Mouse (Mus musculus) forebrain, embryonic 11.5 days (tissue): ENCODE results near the gene Tunar. TPM values are rescaled to one million over a fixed set of nuclear protein-coding genes. Genes with fewer than 3 reads are reported as not detected.

Experiments
- ATAC-seq: fragments of 200-750 bp; cut with Nextera tagmentation; replicated peaks from 2 replicates; pipeline ENCODE4 v1.8.0; 2017; ENCODE audit warnings: moderate TSS enrichment; ENCODE audit not compliant: low FRiP score
- DNase-seq: peaks from one replicate; pipeline ENCODE4 v3.0.0-alpha.2; 2017; ENCODE audit warnings: low spot score
- H3K27ac ChIP-seq: fragments of 300-500 bp; sonication (generic); 2 replicates; pipeline ENCODE4 v1.5.1; 2014; ENCODE audit warnings: low read depth, low read length
- H3K27me3 ChIP-seq: fragments of 300-500 bp; sonication (generic); 2 replicates; pipeline ENCODE4 v1.6.1; 2014; ENCODE audit warnings: mild to moderate bottlenecking, low read length, mixed read lengths; ENCODE audit not compliant: control insufficient read depth, insufficient read depth
- H3K36me3 ChIP-seq: fragments of 300-500 bp; sonication (generic); 2 replicates; pipeline ENCODE4 v1.6.1; 2014; ENCODE audit warnings: mild to moderate bottlenecking, low read length, moderate library complexity, mixed read lengths; ENCODE audit not compliant: control insufficient read depth, insufficient read depth
- H3K4me1 ChIP-seq: fragments of 300-500 bp; sonication (generic); replicated peaks from 2 replicates; pipeline ENCODE4 v1.6.1; 2014; ENCODE audit warnings: low read length, mixed read lengths; ENCODE audit not compliant: control insufficient read depth, insufficient read depth
- H3K4me2 ChIP-seq: fragments of 300-500 bp; sonication (generic); 2 replicates; pipeline ENCODE4 v1.6.1; 2014; ENCODE audit warnings: low read depth, mild to moderate bottlenecking, low read length, moderate library complexity, mixed read lengths; ENCODE audit not compliant: severe bottlenecking
- H3K4me3 ChIP-seq: fragments of 300-500 bp; sonication (generic); 2 replicates; pipeline ENCODE4 v1.5.1; 2014; ENCODE audit warnings: low read depth, low read length
- H3K9ac ChIP-seq: fragments of 300-500 bp; sonication (generic); 2 replicates; pipeline ENCODE4 v1.6.1; 2014; ENCODE audit warnings: low read length
- H3K9me3 ChIP-seq: fragments of 300-500 bp; sonication (generic); 2 replicates; pipeline ENCODE4 v1.6.1; 2016; ENCODE audit warnings: low read length, mixed read lengths; ENCODE audit not compliant: control insufficient read depth
- WGBS: fragments of 180-500 bp; shearing (Covaris S2); extraction: QIAGEN DNeasy Blood & Tissue Kit; methylation state at CpG from one replicate; pipeline ENCODE4 v1.1.7; 2014; 5-methylcytosine and 5-hydroxymethylcytosine counted together
- polyA plus RNA-seq: library from polyadenylated mRNA; unstranded; fragments of >200 nt; fragmentation: Nextera tagmentation; extraction: Ambion mirVana; gene quantifications from 2 replicates; pipeline ENCODE4 v1.2.1, GENCODE M21; 2014

Tunar gene
- polyA plus RNA-seq, 1 experiment from 2014 or later: 0.65 TPM

DNA sequence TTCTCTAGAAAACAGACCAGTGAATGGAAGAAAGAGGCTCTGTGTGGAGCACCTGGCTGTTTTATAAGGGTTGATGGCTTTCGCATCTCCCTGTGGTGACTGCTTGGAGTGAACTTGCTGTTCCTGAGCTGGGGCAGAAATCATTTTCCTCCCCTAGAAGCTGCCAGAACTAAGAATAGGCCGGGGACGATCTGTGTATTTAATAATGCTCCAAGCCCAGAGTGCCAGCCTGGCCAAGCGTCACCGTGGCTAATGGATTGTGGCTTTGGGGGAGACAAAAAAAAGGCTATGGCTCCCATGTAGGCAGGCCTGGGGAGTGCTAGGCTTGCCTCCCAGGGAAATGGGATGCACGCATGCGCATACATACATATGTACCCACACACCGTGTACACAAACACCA, 80.2 kb downstream of the Tunar start:
- no peak for DNase-seq
- no peaks in the 10 kb centered on the region for H3K4me1 ChIP-seq
- WGBS: 94% methylated on average over 8 of the region's 8 CpGs
- no peaks in the 10 kb centered on the region for H3K36me3 ChIP-seq
- H3K9me3 ChIP-seq: no peaks in the 10 kb centered on the region
- H3K4me3 ChIP-seq: no peak overlapping the region
- no peaks in the 10 kb centered on the region for H3K27me3 ChIP-seq
- no peak for ATAC-seq
- no peak overlapping the region for H3K9ac ChIP-seq
- H3K27ac ChIP-seq: no peak overlapping the region
- H3K4me2 ChIP-seq: no peak overlapping the region

DNA sequence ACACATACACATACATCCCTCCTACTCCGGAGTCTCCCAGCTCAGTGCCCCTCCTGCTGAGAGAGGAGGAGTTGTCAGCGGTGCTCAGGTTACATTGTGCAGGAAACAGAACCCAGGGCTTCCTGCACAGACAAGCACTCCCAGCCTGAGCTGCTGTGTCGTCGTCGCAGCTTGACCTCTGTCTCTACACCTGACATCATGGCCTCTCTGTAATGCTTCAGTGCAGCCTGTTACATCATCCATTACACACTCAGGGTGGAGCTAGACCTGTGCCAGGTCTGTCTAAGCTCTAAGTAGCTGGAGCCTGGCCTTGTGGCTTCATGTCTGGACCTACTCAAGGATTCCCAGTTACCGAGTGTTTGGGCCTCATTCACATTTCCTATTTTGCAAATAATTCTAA, 86.8 kb downstream of the Tunar start:
- no peak for DNase-seq
- WGBS: 50% methylated on average over 6 of the region's 6 CpGs

DNA sequence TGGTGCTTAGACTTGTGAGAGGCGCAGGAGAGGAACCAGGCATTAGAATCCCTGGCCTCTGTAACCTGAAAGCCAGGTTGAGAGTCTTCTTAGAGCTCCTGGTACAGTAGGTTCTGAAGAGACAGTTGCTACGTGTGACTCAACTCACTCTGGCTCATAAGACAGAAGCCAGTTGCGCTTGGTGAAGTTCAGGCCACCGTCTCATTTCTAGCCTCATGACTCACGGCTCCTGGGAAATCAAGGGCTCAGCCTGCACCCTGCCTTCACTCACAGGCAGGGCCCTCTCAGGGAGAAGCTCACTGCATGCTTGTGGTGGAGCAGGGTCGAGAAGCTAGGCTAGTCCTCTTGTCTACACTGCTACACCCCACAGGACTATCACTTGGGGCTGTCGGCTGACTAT, 92.9 kb downstream of the Tunar start:
- no peak overlapping the region for H3K4me3 ChIP-seq
- no peaks in the 10 kb centered on the region for H3K9me3 ChIP-seq
- H3K27me3 ChIP-seq: no peaks in the 10 kb centered on the region
- no peak overlapping the region for H3K4me2 ChIP-seq
- H3K36me3 ChIP-seq: no peaks in the 10 kb centered on the region
- ATAC-seq (no peak), DNase-seq (no peak)
- no peak overlapping the region for H3K9ac ChIP-seq
- 81% methylated on average over 7 of the region's 7 CpGs for WGBS
- no peak overlapping the region for H3K27ac ChIP-seq
- H3K4me1 ChIP-seq: no peaks in the 10 kb centered on the region

More for the DNA sequence above, 86.8 kb downstream of the Tunar start:
- no peaks in the 10 kb centered on the region for H3K27me3 ChIP-seq
- ATAC-seq: no peak
- no peaks in the 10 kb centered on the region for H3K9me3 ChIP-seq
- H3K36me3 ChIP-seq: no peaks in the 10 kb centered on the region
- no peaks in the 10 kb centered on the region for H3K4me1 ChIP-seq
- H3K27ac ChIP-seq: no peak overlapping the region
- H3K9ac ChIP-seq: no peak overlapping the region
- no peak overlapping the region for H3K4me3 ChIP-seq
- H3K4me2 ChIP-seq: no peak overlapping the region

DNA sequence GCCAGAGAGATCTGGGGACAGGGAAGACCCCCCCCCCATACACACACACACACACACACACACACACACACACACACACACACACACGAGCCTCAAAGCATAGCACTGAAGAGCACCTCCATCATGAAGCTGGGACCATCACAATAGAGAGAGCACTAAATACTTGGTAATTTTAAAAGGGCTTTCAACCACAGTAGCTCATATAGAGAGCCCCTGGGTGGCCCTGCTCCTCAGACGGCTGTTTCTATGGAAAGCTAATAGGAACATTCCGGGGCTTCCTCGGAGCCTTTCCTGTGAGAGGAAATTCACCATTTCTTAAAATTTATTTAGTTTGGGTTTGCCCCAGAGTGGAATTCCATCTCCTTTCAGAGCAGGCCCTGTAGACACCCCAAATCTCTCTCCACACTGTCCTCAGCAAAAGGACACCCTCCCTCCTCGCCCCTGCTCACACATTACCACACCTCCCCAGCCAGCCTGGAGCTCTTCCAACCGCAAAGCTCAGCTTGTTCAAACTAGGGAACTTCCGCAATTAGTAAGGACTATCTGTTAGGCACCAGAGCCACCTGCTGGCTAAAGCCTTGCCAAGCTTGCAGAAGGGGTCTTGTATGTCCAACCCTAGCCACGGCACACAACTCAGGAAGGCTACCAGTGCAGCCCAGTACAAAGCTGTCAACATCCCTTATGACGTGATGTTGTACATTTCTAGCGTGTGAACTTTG, 93.5 kb downstream of the Tunar start:
- no peaks in the 10 kb centered on the region for H3K9me3 ChIP-seq
- H3K4me2 ChIP-seq: no peak overlapping the region
- H3K27ac ChIP-seq: no peak overlapping the region
- no peaks in the 10 kb centered on the region for H3K4me1 ChIP-seq
- no peak overlapping the region for H3K4me3 ChIP-seq
- DNase-seq (peak; percentile 74), ATAC-seq (peak; percentile 61; the same call in 1 of the 2 replicates)
- 31% methylated on average over 10 of the region's 10 CpGs for WGBS
- H3K27me3 ChIP-seq: no peaks in the 10 kb centered on the region
- no peaks in the 10 kb centered on the region for H3K36me3 ChIP-seq
- H3K9ac ChIP-seq: no peak overlapping the region

DNA sequence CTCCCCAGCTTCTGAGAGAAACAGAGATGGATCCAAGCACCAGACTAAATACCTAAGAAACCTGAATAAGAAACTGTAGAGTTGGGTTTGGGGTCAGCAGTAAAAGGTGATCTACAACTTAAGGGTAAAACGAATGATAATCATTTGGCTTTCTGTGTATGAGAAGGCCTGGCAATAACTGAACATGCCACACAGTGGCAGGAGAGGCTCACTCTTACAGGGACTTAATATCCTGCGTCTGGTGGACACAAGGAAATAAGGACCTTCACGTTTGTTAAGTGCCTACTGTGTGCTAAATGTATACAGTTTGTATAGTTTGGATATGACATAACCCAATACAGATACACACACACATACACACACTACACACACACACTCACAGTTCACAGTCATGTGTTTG, 98.2 kb downstream of the Tunar start:
- H3K4me3 ChIP-seq: no peak overlapping the region
- no peak overlapping the region for H3K4me2 ChIP-seq
- no peaks in the 10 kb centered on the region for H3K9me3 ChIP-seq
- H3K4me1 ChIP-seq: no peaks in the 10 kb centered on the region
- H3K36me3 ChIP-seq: no peaks in the 10 kb centered on the region
- H3K27me3 ChIP-seq: no peaks in the 10 kb centered on the region
- 58% methylated on average over 3 of the region's 3 CpGs for WGBS
- H3K27ac ChIP-seq: no peak overlapping the region
- DNase-seq (no peak), ATAC-seq (no peak)
- H3K9ac ChIP-seq: no peak overlapping the region

DNA sequence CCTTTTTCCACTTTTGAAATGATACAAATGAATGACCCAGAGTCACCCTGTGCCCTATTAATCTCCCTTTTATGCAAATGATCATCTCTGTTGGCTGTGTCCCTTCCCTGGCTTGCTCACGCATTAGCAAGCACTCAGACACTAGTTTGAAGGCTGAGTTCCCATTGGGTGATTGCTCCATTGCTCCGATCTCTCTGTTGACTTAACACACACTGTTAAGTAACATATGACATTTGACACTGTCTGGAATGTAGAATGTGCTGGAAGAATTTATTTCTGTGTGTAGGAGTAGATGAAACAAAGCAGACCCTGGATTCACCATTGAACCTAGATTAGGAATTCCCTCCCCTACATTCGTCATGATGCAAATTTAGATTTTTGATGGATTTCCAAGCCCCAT, 99.1 kb downstream of the Tunar start:
- 69% methylated on average over 3 of the region's 3 CpGs for WGBS
- ATAC-seq: no peak
- H3K27ac ChIP-seq: no peak overlapping the region

More for the DNA sequence above, 99.1 kb downstream of the Tunar start:
- Histone ChIP-seq H3K9ac (no peak overlapping the region), H3K27me3 (no peaks in the 10 kb centered on the region), H3K4me1 (no peaks in the 10 kb centered on the region), H3K36me3 (no peaks in the 10 kb centered on the region), H3K4me3 (no peak overlapping the region), H3K9me3 (no peaks in the 10 kb centered on the region), H3K4me2 (no peak overlapping the region)
- no peak for DNase-seq

Other genes with a start within 250 kb of the Tunar start
- gene Tcl1b2, start 187.9 kb upstream of the Tunar start, polyA plus RNA-seq: not detected in 2 replicates
- not detected in 2 replicates for gene Tcl1b1, start 174.2 kb upstream of the Tunar start, polyA plus RNA-seq
- gene Tcl1b5, start 157.5 kb upstream of the Tunar start, polyA plus RNA-seq: not detected in 2 replicates
- not detected in 2 replicates for gene Tcl1b3, start 142.8 kb upstream of the Tunar start, polyA plus RNA-seq
- not detected in 2 replicates for gene Tcl1b4, start 131.9 kb upstream of the Tunar start, polyA plus RNA-seq
- gene Tcl1, start 111.1 kb upstream of the Tunar start, polyA plus RNA-seq: not detected in 2 replicates
- 5.3 and 6.1 TPM in 2 replicates for gene D430019H16Rik, start 120.0 kb downstream of the Tunar start, polyA plus RNA-seq
- 0.11 and 0.39 TPM in 2 replicates for gene Bdkrb2, start 229.4 kb downstream of the Tunar start, polyA plus RNA-seq